Mouse (Mus musculus): Measurements from ENCODE around the gene Dnajc6.

DNA sequence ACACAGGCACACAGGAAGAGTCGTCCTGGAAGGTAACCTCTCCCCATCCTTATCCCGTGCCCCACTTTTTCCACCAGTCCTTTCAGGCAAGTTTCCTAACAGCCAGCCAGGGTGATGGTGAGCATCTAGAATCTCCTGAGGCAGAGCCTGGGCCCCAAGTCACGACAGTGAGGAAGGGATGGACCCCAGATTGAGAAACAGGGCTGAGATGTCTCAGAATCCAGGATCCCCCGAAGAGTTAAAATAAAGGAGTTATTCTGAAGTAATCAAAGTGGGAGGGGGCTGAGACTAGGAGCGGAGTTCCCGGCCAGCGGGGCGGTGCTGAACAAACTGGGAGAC lies 150.4 kb downstream of the Dnajc6 start:
- TF ChIP-seq GATA1 (IDR thresholded peaks at IDR 0.05; ENCODE audit: borderline replicate concordance, low read length) (no peak), FLI1 (IDR thresholded peaks at IDR 0.05; ENCODE audit: low read length) (no peak)

Measured in megakaryocyte, embryonic 14.5 days (primary cell).